Mouse (Mus musculus): ENCODE measurements around the gene Trappc3. TPM values are rescaled to one million over a fixed set of nuclear protein-coding genes. Genes with fewer than 3 reads are reported as not detected.
A peak's percentile ranks its signal among the peaks of the same experiment; 100 is the strongest.

Gene Trappc3
- polyA plus RNA-seq, 1 experiment from 2014 or later = 160 TPM

GRCm38 (mm10) chr4:126261675-126262074 is 450 bp upstream of the Trappc3 start:
- H3K27ac ChIP-seq (replicated peaks) = no peak overlapping the region
- no peaks in the 10 kb centered on the region for H3K27me3 ChIP-seq
- H3K9me3 ChIP-seq = no peaks in the 10 kb centered on the region
- H3K4me1 ChIP-seq (replicated peaks) = peaks cover 71% of the 10 kb centered on the region
- no peak overlapping the region for H3K4me3 ChIP-seq
- peak overlapping the region; percentile 1; the same call in 1 of the 2 replicates for H3K9ac ChIP-seq
- WGBS = 46% methylated on average over 7 of the region's 7 CpGs
- ATAC-seq (ENCODE audit: low read depth) = peak; percentile 0; the same call in 1 of the 2 replicates
- H3K4me2 ChIP-seq = no peak overlapping the region
- 0 out of 2 replicates have a peak, but pooled peaks cover 2% of the 10 kb centered on the region for H3K36me3 ChIP-seq

- 84% methylated on average over 3 of the region's 3 CpGs for WGBS
- ATAC-seq (ENCODE audit: low read depth) = no peak
- Histone ChIP-seq H3K4me2 (no peak overlapping the region), H3K36me3 (peaks cover 21% of the 10 kb centered on the region), H3K4me3 (no peak overlapping the region), H3K4me1 (replicated peaks) (0 out of 2 replicates have a peak, but pooled peaks cover 3% of the 10 kb centered on the region), H3K27me3 (no peaks in the 10 kb centered on the region), H3K9ac (no peak overlapping the region), H3K27ac (replicated peaks) (no peak overlapping the region), H3K9me3 (no peaks in the 10 kb centered on the region)
Observed at GRCm38 (mm10) chr4:126269292-126269691, 7.2 kb downstream of the Trappc3 start.

- Histone ChIP-seq H3K27ac (replicated peaks) (no peak overlapping the region), H3K4me2 (no peak overlapping the region), H3K9ac (no peak overlapping the region), H3K27me3 (no peaks in the 10 kb centered on the region), H3K36me3 (peaks cover 38% of the 10 kb centered on the region), H3K4me3 (no peak overlapping the region), H3K9me3 (no peaks in the 10 kb centered on the region), H3K4me1 (replicated peaks) (0 out of 2 replicates have a peak, but pooled peaks cover 2% of the 10 kb centered on the region)
- 79% methylated on average over 13 of the region's 13 CpGs for WGBS
- ATAC-seq (ENCODE audit: low read depth) = no peak
Observed at GRCm38 (mm10) chr4:126273753-126274152, 11.6 kb downstream of the Trappc3 start.

- no peak for ATAC-seq (ENCODE audit: low read depth)
- 0 out of 2 replicates have a peak, but pooled peaks cover 5% of the 10 kb centered on the region for H3K4me1 ChIP-seq (replicated peaks)
- H3K27me3 ChIP-seq = no peaks in the 10 kb centered on the region
- H3K4me3 ChIP-seq = no peak overlapping the region
- WGBS = 93% methylated on average over 4 of the region's 4 CpGs
- H3K9ac ChIP-seq = no peak overlapping the region
- H3K9me3 ChIP-seq = no peaks in the 10 kb centered on the region
- H3K27ac ChIP-seq (replicated peaks) = no peak overlapping the region
- no peak overlapping the region for H3K4me2 ChIP-seq
- peaks cover 38% of the 10 kb centered on the region for H3K36me3 ChIP-seq
Observed at GRCm38 (mm10) chr4:126275081-126275480, 13.0 kb downstream of the Trappc3 start.

- Histone ChIP-seq H3K9ac (no peak overlapping the region), H3K27me3 (no peaks in the 10 kb centered on the region), H3K4me1 (replicated peaks) (0 out of 2 replicates have a peak, but pooled peaks cover 5% of the 10 kb centered on the region), H3K36me3 (peaks cover 38% of the 10 kb centered on the region), H3K4me3 (no peak overlapping the region), H3K4me2 (no peak overlapping the region), H3K27ac (replicated peaks) (no peak overlapping the region), H3K9me3 (no peaks in the 10 kb centered on the region)
- no peak for ATAC-seq (ENCODE audit: low read depth)
- WGBS = 82% methylated on average over 13 of the region's 13 CpGs
Observed at GRCm38 (mm10) chr4:126275681-126276131, 13.6 kb downstream of the Trappc3 start.

- Histone ChIP-seq H3K4me2 (no peak overlapping the region), H3K9ac (peak overlapping the region; percentile 32; the same call in 1 of the 2 replicates), H3K27ac (replicated peaks) (no peak overlapping the region), H3K36me3 (peaks cover 29% of the 10 kb centered on the region), H3K4me1 (replicated peaks) (0 out of 2 replicates have a peak, but pooled peaks cover 5% of the 10 kb centered on the region), H3K4me3 (no peak overlapping the region), H3K27me3 (no peaks in the 10 kb centered on the region), H3K9me3 (no peaks in the 10 kb centered on the region)
- 8% methylated on average over 13 of the region's 13 CpGs for WGBS
- ATAC-seq (ENCODE audit: low read depth) = peak; percentile 64; the same call in 1 of the 2 replicates
Observed at GRCm38 (mm10) chr4:126277906-126278564, 15.9 kb downstream of the Trappc3 start.

- Histone ChIP-seq H3K4me1 (replicated peaks) (0 out of 2 replicates have a peak, but pooled peaks cover 5% of the 10 kb centered on the region), H3K4me2 (no peak overlapping the region), H3K9me3 (no peaks in the 10 kb centered on the region), H3K36me3 (peaks cover 24% of the 10 kb centered on the region), H3K9ac (no peak overlapping the region), H3K27me3 (0 out of 2 replicates have a peak, but pooled peaks cover 3% of the 10 kb centered on the region), H3K4me3 (no peak overlapping the region), H3K27ac (replicated peaks) (no peak overlapping the region)
- no peak for ATAC-seq (ENCODE audit: low read depth)
- 26% methylated on average over 9 of the region's 9 CpGs for WGBS
Observed at GRCm38 (mm10) chr4:126278565-126278915, 16.4 kb downstream of the Trappc3 start.

GRCm38 (mm10) chr4:126278961-126279360 is 16.8 kb downstream of the Trappc3 start:
- Histone ChIP-seq H3K4me3 (no peak overlapping the region), H3K4me2 (no peak overlapping the region), H3K36me3 (peaks cover 20% of the 10 kb centered on the region), H3K4me1 (replicated peaks) (0 out of 2 replicates have a peak, but pooled peaks cover 5% of the 10 kb centered on the region), H3K9me3 (no peaks in the 10 kb centered on the region), H3K27me3 (peaks cover 7% of the 10 kb centered on the region; the same call in 1 of the 2 replicates), H3K27ac (replicated peaks) (no peak overlapping the region), H3K9ac (no peak overlapping the region)
- no peak for ATAC-seq (ENCODE audit: low read depth)
- WGBS = 48% methylated on average over 9 of the region's 9 CpGs

GRCm38 (mm10) chr4:126281706-126282105 is 19.6 kb downstream of the Trappc3 start:
- H3K9ac ChIP-seq = no peak overlapping the region
- 74% methylated on average over 9 of the region's 9 CpGs for WGBS
- peaks cover 30% of the 10 kb centered on the region for H3K27me3 ChIP-seq
- H3K4me3 ChIP-seq = no peak overlapping the region
- H3K4me2 ChIP-seq = no peak overlapping the region
- no peak for ATAC-seq (ENCODE audit: low read depth)
- no peaks in the 10 kb centered on the region for H3K9me3 ChIP-seq
- no peak overlapping the region for H3K27ac ChIP-seq (replicated peaks)
- no peaks in the 10 kb centered on the region for H3K36me3 ChIP-seq
- H3K4me1 ChIP-seq (replicated peaks) = peaks cover 11% of the 10 kb centered on the region

GRCm38 (mm10) chr4:126283582-126283981 is 21.5 kb downstream of the Trappc3 start:
- Histone ChIP-seq H3K4me1 (replicated peaks) (peaks cover 18% of the 10 kb centered on the region), H3K9me3 (no peaks in the 10 kb centered on the region), H3K9ac (no peak overlapping the region), H3K4me3 (no peak overlapping the region), H3K27me3 (peaks cover 48% of the 10 kb centered on the region), H3K4me2 (no peak overlapping the region), H3K36me3 (no peaks in the 10 kb centered on the region), H3K27ac (replicated peaks) (no peak overlapping the region)
- 85% methylated on average over 8 of the region's 8 CpGs for WGBS
- ATAC-seq (ENCODE audit: low read depth) = no peak

- H3K9ac ChIP-seq = peak within 1 kb of the TSS; percentile 55
- 3% methylated on average over 25 of the region's 42 CpGs for WGBS
- H3K4me2 ChIP-seq = peak within 1 kb of the TSS; percentile 53
- peak within 1 kb of the TSS; percentile 38 for H3K4me3 ChIP-seq
- ATAC-seq (ENCODE audit: low read depth) = no peak
- peaks cover 69% of the 10 kb centered on the region for H3K27me3 ChIP-seq
- H3K27ac ChIP-seq (replicated peaks) = no peak within 1 kb of the TSS
- H3K9me3 ChIP-seq = no peaks in the 10 kb centered on the region
- H3K36me3 ChIP-seq = no peaks in the 10 kb centered on the region
- peaks cover 14% of the 10 kb centered on the region for H3K4me1 ChIP-seq (replicated peaks)
Observed at GRCm38 (mm10) chr4:126286492-126286891, 24.4 kb downstream of the Trappc3 start, which contains the start of gene Col8a2. Gene Col8a2, plus strand, starts transcription at chr4:126286793.

GRCm38 (mm10) chr4:126287302-126287995 is 25.3 kb downstream of the Trappc3 start:
- H3K27me3 ChIP-seq = peaks cover 69% of the 10 kb centered on the region
- no peaks in the 10 kb centered on the region for H3K36me3 ChIP-seq
- no peak overlapping the region for H3K9ac ChIP-seq
- peak; percentile 41 for ATAC-seq (ENCODE audit: low read depth)
- H3K4me2 ChIP-seq = peak overlapping the region; percentile 25
- 35% methylated on average over 11 of the region's 11 CpGs for WGBS
- peaks cover 14% of the 10 kb centered on the region for H3K4me1 ChIP-seq (replicated peaks)
- H3K4me3 ChIP-seq = peak overlapping the region; percentile 38
- H3K27ac ChIP-seq (replicated peaks) = no peak overlapping the region
- H3K9me3 ChIP-seq = no peaks in the 10 kb centered on the region

Data from neural tube, embryonic 13.5 days (tissue).